Mouse (Mus musculus) 3134 (cell line): ENCODE results near the gene Smr3a.

Source experiments
- DNase-seq: peaks from one replicate; pipeline ENCODE4 v3.0.0-alpha.2; 2011; ENCODE audit warnings: low spot score; ENCODE audit not compliant: insufficient read length; ENCODE audit errors: extremely low read depth

Smr3a gene

GRCm38 (mm10) chr5:88002249-88002648, at the start of gene Smr3a:
TSS of gene Smr3a (plus strand) at chr5:88002549.
- no peak for DNase-seq

GRCm38 (mm10) chr5:87969201-87969600, 33.1 kb upstream of the Smr3a start, which contains the start of the genes 2310003L06Rik and Gm28434:
TSS of gene 2310003L06Rik (plus strand) at chr5:87969459.
TSS of gene Gm28434 (plus strand) at chr5:87969517.
- DNase-seq: no peak

GRCm38 (mm10) chr5:87979139-87979538, 23.2 kb upstream of the Smr3a start, which contains the start of gene Cabs1:
TSS of gene Cabs1 (plus strand) at chr5:87979439.
- no peak for DNase-seq

- DNase-seq: no peak
These were observed 19.7 kb upstream of the Smr3a start for GRCm38 (mm10) chr5:87982468-87983214.

GRCm38 (mm10) chr5:88005241-88005640, 2.9 kb downstream of the Smr3a start:
- no peak for DNase-seq
